Mouse (Mus musculus) limb, embryonic 14.5 days (tissue): Measurements from ENCODE around the gene Stxbp1. TPM values are rescaled to one million over a fixed set of nuclear protein-coding genes. Genes with fewer than 3 reads are reported as not detected.

Source experiments
- ATAC-seq: fragments of 200-750 bp; cut with Nextera tagmentation; 2 replicates; pipeline ENCODE4 v1.8.0; 2017; ENCODE audit warnings: low read depth, moderate number of reproducible peaks, moderate TSS enrichment; ENCODE audit not compliant: low FRiP score
- DNase-seq: peaks from one replicate; pipeline ENCODE4 v3.0.0-alpha.2; 2015; ENCODE audit warnings: low spot score
- H3K27ac ChIP-seq: fragments of 300-500 bp; sonication (generic); replicated peaks from 2 replicates; pipeline ENCODE4 v1.5.1; 2014; ENCODE audit warnings: low read depth, mild to moderate bottlenecking, low read length, moderate library complexity, mixed read lengths
- H3K27me3 ChIP-seq: fragments of 300-500 bp; sonication (generic); 2 replicates; pipeline ENCODE4 v1.6.1; 2014; ENCODE audit warnings: low read length, mixed read lengths; ENCODE audit not compliant: control insufficient read depth, insufficient read depth
- H3K36me3 ChIP-seq: fragments of 300-500 bp; sonication (generic); 2 replicates; pipeline ENCODE4 v1.6.1; 2014; ENCODE audit warnings: mild to moderate bottlenecking, low read length, moderate library complexity, mixed read lengths; ENCODE audit not compliant: control insufficient read depth, insufficient read depth
- H3K4me1 ChIP-seq: fragments of 300-500 bp; sonication (generic); 2 replicates; pipeline ENCODE4 v1.6.1; 2014; ENCODE audit warnings: antibody characterized with exemption, low read length, mixed read lengths; ENCODE audit not compliant: control insufficient read depth, insufficient read depth
- H3K4me2 ChIP-seq: fragments of 300-500 bp; sonication (generic); replicated peaks from 2 replicates; pipeline ENCODE4 v1.6.1; 2014; ENCODE audit warnings: low read depth, mild to moderate bottlenecking, low read length, moderate library complexity; ENCODE audit not compliant: severe bottlenecking
- H3K4me3 ChIP-seq: fragments of 300-500 bp; sonication (generic); replicated peaks from 2 replicates; pipeline ENCODE4 v1.5.1; 2014; ENCODE audit warnings: low read length
- H3K9ac ChIP-seq: fragments of 300-500 bp; sonication (generic); 2 replicates; pipeline ENCODE4 v1.6.1; 2014; ENCODE audit warnings: mild to moderate bottlenecking, low read depth, low read length, moderate library complexity; ENCODE audit not compliant: severe bottlenecking
- H3K9me3 ChIP-seq: fragments of 300-500 bp; sonication (generic); 2 replicates; pipeline ENCODE4 v1.6.1; 2016; ENCODE audit warnings: low read length; ENCODE audit not compliant: control insufficient read depth
- POLR2A ChIP-seq: fragments of 200-500 bp; IDR thresholded peaks from 2 replicates; pipeline ENCODE4 v1.8.0; 2012; ENCODE audit warnings: inconsistent platforms, mild to moderate bottlenecking, moderate library complexity, borderline replicate concordance; ENCODE audit not compliant: insufficient read depth, insufficient read length; ENCODE audit errors: extremely low read depth
- WGBS: fragments of 180-500 bp; shearing (Covaris S2); extraction: QIAGEN DNeasy Blood & Tissue Kit; methylation state at CpG from one replicate; pipeline ENCODE4 v1.1.7; 2014; 5-methylcytosine and 5-hydroxymethylcytosine counted together
- polyA plus RNA-seq, 2 experiments: library from polyadenylated mRNA; depleted of rRNA in 1 of 2; stranded (reverse) in 1 of 2; unstranded in 1 of 2; fragments of >200 nt; fragmentation: Nextera tagmentation in 1 of 2; extraction: Ambion mirVana in 1 of 2; gene quantifications; 2 replicates each; pipeline versions ENCODE4 v1.2.1 to v1.2.3; 2012 to 2014

Stxbp1 gene
- polyA plus RNA-seq, 2 experiments = 15.8 to 22.2 TPM

GRCm38 (mm10) chr2:32864755-32865154, 17.7 kb upstream of the Stxbp1 start:
- DNase-seq (no peak), ATAC-seq (no peak)
- WGBS = 64% methylated on average over 2 of the region's 2 CpGs
- Histone ChIP-seq H3K27me3 (no peaks in the 10 kb centered on the region), H3K36me3 (no peaks in the 10 kb centered on the region), H3K9me3 (no peaks in the 10 kb centered on the region), H3K4me2 (no peak overlapping the region), H3K4me3 (no peak overlapping the region), H3K27ac (no peak overlapping the region), H3K9ac (no peak overlapping the region), H3K4me1 (no peaks in the 10 kb centered on the region)
- no peak for TF ChIP-seq POLR2A

- Histone ChIP-seq H3K4me2 (no peak overlapping the region), H3K36me3 (no peaks in the 10 kb centered on the region), H3K4me3 (no peak overlapping the region), H3K27me3 (no peaks in the 10 kb centered on the region), H3K9ac (no peak overlapping the region), H3K9me3 (no peaks in the 10 kb centered on the region), H3K4me1 (no peaks in the 10 kb centered on the region), H3K27ac (no peak overlapping the region)
- ATAC-seq (no peak), DNase-seq (no peak)
- 96% methylated on average over 3 of the region's 3 CpGs for WGBS
- TF ChIP-seq POLR2A = no peak
Observed at GRCm38 (mm10) chr2:32863317-32863716, 16.3 kb upstream of the Stxbp1 start.

- 81% methylated on average over 8 of the region's 8 CpGs for WGBS
Observed at GRCm38 (mm10) chr2:32860799-32861198, 13.8 kb upstream of the Stxbp1 start.

GRCm38 (mm10) chr2:32859622-32860012, 12.6 kb upstream of the Stxbp1 start:
- no peaks in the 10 kb centered on the region for H3K9me3 ChIP-seq
- DNase-seq (no peak), ATAC-seq (no peak)
- H3K4me2 ChIP-seq = no peak overlapping the region
- no peaks in the 10 kb centered on the region for H3K4me1 ChIP-seq
- no peak overlapping the region for H3K4me3 ChIP-seq
- H3K27me3 ChIP-seq = no peaks in the 10 kb centered on the region
- 71% methylated on average over 5 of the region's 5 CpGs for WGBS
- no peaks in the 10 kb centered on the region for H3K36me3 ChIP-seq
- no peak overlapping the region for H3K27ac ChIP-seq
- no peak overlapping the region for H3K9ac ChIP-seq
- no peak for TF ChIP-seq POLR2A

More at GRCm38 (mm10) chr2:32860799-32861198, 13.8 kb upstream of the Stxbp1 start:
- Histone ChIP-seq H3K9me3 (no peaks in the 10 kb centered on the region), H3K27me3 (no peaks in the 10 kb centered on the region), H3K4me1 (no peaks in the 10 kb centered on the region), H3K9ac (no peak overlapping the region), H3K36me3 (no peaks in the 10 kb centered on the region), H3K4me3 (no peak overlapping the region), H3K27ac (no peak overlapping the region), H3K4me2 (no peak overlapping the region)
- DNase-seq = no peak
- no peak for TF ChIP-seq POLR2A
- no peak for ATAC-seq

GRCm38 (mm10) chr2:32859010-32859621, 12.1 kb upstream of the Stxbp1 start:
- H3K4me1 ChIP-seq = no peaks in the 10 kb centered on the region
- H3K27ac ChIP-seq = no peak overlapping the region
- DNase-seq (peak; percentile 68), ATAC-seq (peak; percentile 32; the same call in 1 of the 2 replicates)
- H3K9me3 ChIP-seq = no peaks in the 10 kb centered on the region
- no peaks in the 10 kb centered on the region for H3K36me3 ChIP-seq
- TF ChIP-seq POLR2A = no peak
- WGBS = 40% methylated on average over 10 of the region's 10 CpGs
- H3K4me3 ChIP-seq = no peak overlapping the region
- H3K27me3 ChIP-seq = no peaks in the 10 kb centered on the region
- H3K4me2 ChIP-seq = no peak overlapping the region
- H3K9ac ChIP-seq = no peak overlapping the region
